Mouse (Mus musculus): ENCODE measurements around the gene Tcap. TPM values are rescaled to one million over a fixed set of nuclear protein-coding genes. Genes with fewer than 3 reads are reported as not detected.

Tcap gene
- polyA plus RNA-seq, 1 experiment: not detected

DNA sequence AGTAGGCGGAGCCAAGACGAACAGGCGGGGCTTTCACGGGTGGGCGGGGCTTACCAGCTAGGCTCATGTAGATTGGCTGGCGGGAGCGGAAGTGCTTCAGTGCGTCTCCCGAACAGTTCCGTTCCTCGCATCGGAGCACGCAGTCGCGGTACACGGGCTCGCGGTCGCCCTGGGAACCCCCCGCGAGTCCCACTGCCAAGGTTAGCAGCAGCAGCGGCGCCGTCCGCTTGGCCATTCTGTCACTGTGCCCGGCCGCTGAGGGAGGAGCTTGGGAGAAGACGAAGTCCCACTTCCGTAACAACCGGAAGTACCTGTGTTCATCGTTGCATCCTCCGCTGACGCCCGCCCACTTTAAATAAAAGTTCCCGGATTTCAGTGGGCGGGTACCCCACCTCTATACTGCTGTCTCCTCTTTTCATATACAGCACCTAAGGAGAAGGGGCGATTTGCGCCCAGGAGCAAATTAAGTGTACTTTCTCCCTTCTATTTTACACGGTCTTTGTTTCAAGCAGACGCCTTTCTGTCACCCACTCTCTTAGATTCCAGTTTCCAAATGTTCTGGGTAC is 16.6 kb downstream of the Tcap start, which contains the start of gene Pgap3:
Pgap3 (minus strand) TSS at position 330 of the 566 bp plus-strand sequence.
- Histone ChIP-seq H3K27ac (ENCODE audit: insufficient read depth, low read length) (peak within 1 kb of the TSS; percentile 96), H3K4me3 (ENCODE audit: insufficient read depth, low read length) (peak within 1 kb of the TSS; percentile 90)
- TF ChIP-seq CTCF (IDR thresholded peaks at IDR 0.05; ENCODE audit: borderline replicate concordance, insufficient read depth, low read length) (no peak), POLR2A (IDR thresholded peaks at IDR 0.05; ENCODE audit: low read depth, low read length) (peak; percentile 50)

GRCm38 (mm10) chr11:98400816-98401215 is 17.2 kb downstream of the Tcap start:
- TF ChIP-seq POLR2A (IDR thresholded peaks at IDR 0.05; ENCODE audit: low read depth, low read length) (no peak), CTCF (IDR thresholded peaks at IDR 0.05; ENCODE audit: borderline replicate concordance, insufficient read depth, low read length) (no peak)
- peak overlapping the region; percentile 90 for H3K4me3 ChIP-seq (ENCODE audit: insufficient read depth, low read length)
- H3K4me1 ChIP-seq (ENCODE audit: control insufficient read depth, insufficient read depth, low read length): 0 out of 2 replicates have a peak, but pooled peaks cover 2% of the 10 kb centered on the region
- H3K27ac ChIP-seq (ENCODE audit: insufficient read depth, low read length): 0 out of 2 replicates have a peak overlapping the region, but pooled peaks have one; percentile 96

More for the DNA sequence above, 16.6 kb downstream of the Tcap start, which contains the start of gene Pgap3:
- H3K4me1 ChIP-seq (ENCODE audit: control insufficient read depth, insufficient read depth, low read length): 0 out of 2 replicates have a peak, but pooled peaks cover 2% of the 10 kb centered on the region

GRCm38 (mm10) chr11:98406621-98407020 is 23.0 kb downstream of the Tcap start:
- Histone ChIP-seq H3K4me1 (ENCODE audit: control insufficient read depth, insufficient read depth, low read length) (no peaks in the 10 kb centered on the region), H3K27ac (ENCODE audit: insufficient read depth, low read length) (no peak overlapping the region), H3K4me3 (ENCODE audit: insufficient read depth, low read length) (no peak overlapping the region)
- TF ChIP-seq POLR2A (IDR thresholded peaks at IDR 0.05; ENCODE audit: low read depth, low read length) (no peak), CTCF (IDR thresholded peaks at IDR 0.05; ENCODE audit: borderline replicate concordance, insufficient read depth, low read length) (no peak)

DNA sequence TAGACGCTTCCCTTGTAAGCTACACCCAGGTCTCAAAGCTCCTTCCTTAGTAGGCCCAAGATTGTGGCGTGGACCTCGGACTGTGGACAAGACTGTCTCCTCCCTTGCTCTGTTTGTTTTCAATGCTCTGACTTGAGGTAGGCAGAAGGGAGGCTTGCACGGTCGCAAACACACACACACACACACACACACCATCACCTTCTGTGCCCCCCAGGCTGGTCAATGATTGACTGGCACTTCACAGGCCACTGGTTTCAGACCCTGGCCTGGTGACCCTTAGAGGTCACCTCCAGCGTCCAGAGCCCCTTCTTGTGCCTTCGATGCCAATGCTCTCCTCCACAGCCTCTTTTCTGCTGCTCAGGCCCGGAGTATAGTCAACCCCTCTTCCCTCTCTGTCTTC is 25.3 kb downstream of the Tcap start:
- no peak for TF ChIP-seq CTCF (IDR thresholded peaks at IDR 0.05; ENCODE audit: borderline replicate concordance, insufficient read depth, low read length)
- no peak for TF ChIP-seq POLR2A (IDR thresholded peaks at IDR 0.05; ENCODE audit: low read depth, low read length)
- Histone ChIP-seq H3K27ac (ENCODE audit: insufficient read depth, low read length) (no peak overlapping the region), H3K4me3 (ENCODE audit: insufficient read depth, low read length) (no peak overlapping the region)

DNA sequence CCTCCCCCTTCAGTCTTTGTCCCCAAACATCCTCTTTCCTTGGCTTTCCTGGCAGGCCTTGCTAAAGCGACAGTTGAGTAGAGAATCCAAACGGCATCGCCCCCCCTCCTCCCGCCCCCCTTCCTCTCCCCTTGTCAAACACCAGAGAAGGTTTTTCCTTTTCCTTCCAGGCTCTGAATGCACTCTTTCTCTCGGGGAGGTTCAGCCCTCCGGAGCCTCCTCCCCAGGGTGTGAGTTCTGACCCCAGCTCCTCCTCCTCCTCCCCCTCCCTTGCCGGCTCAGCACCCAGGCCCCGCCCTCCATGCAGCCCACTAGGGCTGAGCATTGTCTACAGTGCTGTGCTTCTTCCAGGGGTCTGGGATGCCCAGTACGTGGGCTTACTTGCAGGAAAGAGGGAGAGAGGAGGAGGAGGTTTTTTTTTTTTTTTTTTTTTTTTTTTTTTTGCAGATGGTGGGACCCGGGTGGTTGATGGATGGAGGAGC is 25.8 kb downstream of the Tcap start:
- TF ChIP-seq POLR2A (IDR thresholded peaks at IDR 0.05; ENCODE audit: low read depth, low read length) (no peak), CTCF (IDR thresholded peaks at IDR 0.05; ENCODE audit: borderline replicate concordance, insufficient read depth, low read length) (no peak)
- no peak overlapping the region for H3K27ac ChIP-seq (ENCODE audit: insufficient read depth, low read length)
- no peak overlapping the region for H3K4me3 ChIP-seq (ENCODE audit: insufficient read depth, low read length)

More for the DNA sequence above, 25.3 kb downstream of the Tcap start:
- H3K4me1 ChIP-seq (ENCODE audit: control insufficient read depth, insufficient read depth, low read length): 0 out of 2 replicates have a peak, but pooled peaks cover 3% of the 10 kb centered on the region

DNA sequence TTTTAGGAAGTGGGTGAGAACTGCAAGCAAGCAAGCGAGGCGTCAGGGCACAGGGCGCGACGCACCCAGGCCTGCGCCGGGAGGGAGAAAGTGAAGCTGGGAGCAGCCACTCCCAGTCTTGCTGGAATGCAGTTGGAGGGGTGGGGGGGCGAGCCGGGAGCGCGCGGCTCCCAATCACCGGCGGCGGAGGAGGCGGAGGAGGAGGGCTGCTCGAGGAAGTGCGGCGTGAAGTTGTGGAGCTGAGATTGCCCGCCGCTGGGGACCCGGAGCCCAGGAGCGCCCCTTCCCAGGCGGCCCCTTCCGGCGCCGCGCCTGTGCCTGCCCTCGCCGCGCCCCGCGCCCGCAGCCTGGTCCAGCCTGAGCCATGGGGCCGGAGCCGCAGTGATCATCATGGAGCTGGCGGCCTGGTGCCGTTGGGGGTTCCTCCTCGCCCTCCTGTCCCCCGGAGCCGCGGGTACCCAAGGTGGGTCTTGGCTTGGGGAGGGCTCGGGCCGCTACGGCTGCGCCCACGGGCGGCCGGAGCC is 28.7 kb downstream of the Tcap start, which contains the start of gene Erbb2:
Erbb2 (plus strand) TSS at position 198 of the 524 bp plus-strand sequence.
- TF ChIP-seq CTCF (IDR thresholded peaks at IDR 0.05; ENCODE audit: borderline replicate concordance, insufficient read depth, low read length) (no peak), POLR2A (IDR thresholded peaks at IDR 0.05; ENCODE audit: low read depth, low read length) (peak; percentile 98)
- H3K4me3 ChIP-seq (ENCODE audit: insufficient read depth, low read length): peak within 1 kb of the TSS; percentile 91
- peak within 1 kb of the TSS; percentile 63 for H3K27ac ChIP-seq (ENCODE audit: insufficient read depth, low read length)
- H3K4me1 ChIP-seq (ENCODE audit: control insufficient read depth, insufficient read depth, low read length): 0 out of 2 replicates have a peak, but pooled peaks cover 6% of the 10 kb centered on the region

More for the DNA sequence above, 25.8 kb downstream of the Tcap start:
- 0 out of 2 replicates have a peak, but pooled peaks cover 6% of the 10 kb centered on the region for H3K4me1 ChIP-seq (ENCODE audit: control insufficient read depth, insufficient read depth, low read length)

GRCm38 (mm10) chr11:98412797-98413301 is 29.2 kb downstream of the Tcap start:
- Histone ChIP-seq H3K4me1 (ENCODE audit: control insufficient read depth, insufficient read depth, low read length) (0 out of 2 replicates have a peak, but pooled peaks cover 6% of the 10 kb centered on the region), H3K4me3 (ENCODE audit: insufficient read depth, low read length) (peak overlapping the region; percentile 91), H3K27ac (ENCODE audit: insufficient read depth, low read length) (peak overlapping the region; percentile 63)
- no peak for TF ChIP-seq CTCF (IDR thresholded peaks at IDR 0.05; ENCODE audit: borderline replicate concordance, insufficient read depth, low read length)
- TF ChIP-seq POLR2A (IDR thresholded peaks at IDR 0.05; ENCODE audit: low read depth, low read length): no peak

DNA sequence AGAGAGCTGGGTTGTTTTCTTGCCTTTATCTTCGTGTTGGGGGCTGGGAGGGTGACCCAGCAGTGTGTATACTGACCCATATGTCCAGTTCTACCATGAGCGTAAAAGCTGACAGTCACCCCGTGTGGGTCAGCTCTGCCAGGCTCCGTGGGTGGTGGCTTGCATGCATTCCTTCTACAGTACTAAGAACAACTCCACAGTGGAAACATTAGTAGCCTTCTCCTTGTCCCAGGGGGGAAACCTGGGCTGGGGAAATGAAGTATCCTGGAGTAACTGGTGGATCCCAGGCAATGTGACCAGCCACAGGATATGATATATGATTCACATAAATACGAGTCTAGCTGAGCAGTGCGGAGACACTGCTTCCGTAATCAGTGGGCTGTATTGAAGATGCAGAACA is 30.1 kb downstream of the Tcap start:
- 0 out of 2 replicates have a peak, but pooled peaks cover 6% of the 10 kb centered on the region for H3K4me1 ChIP-seq (ENCODE audit: control insufficient read depth, insufficient read depth, low read length)
- no peak for TF ChIP-seq POLR2A (IDR thresholded peaks at IDR 0.05; ENCODE audit: low read depth, low read length)
- no peak for TF ChIP-seq CTCF (IDR thresholded peaks at IDR 0.05; ENCODE audit: borderline replicate concordance, insufficient read depth, low read length)

GRCm38 (mm10) chr11:98414162-98414561 is 30.6 kb downstream of the Tcap start:
- Histone ChIP-seq H3K4me1 (ENCODE audit: control insufficient read depth, insufficient read depth, low read length) (0 out of 2 replicates have a peak, but pooled peaks cover 6% of the 10 kb centered on the region), H3K27ac (ENCODE audit: insufficient read depth, low read length) (no peak overlapping the region), H3K4me3 (ENCODE audit: insufficient read depth, low read length) (peak overlapping the region; percentile 91)
- no peak for TF ChIP-seq CTCF (IDR thresholded peaks at IDR 0.05; ENCODE audit: borderline replicate concordance, insufficient read depth, low read length)
- TF ChIP-seq POLR2A (IDR thresholded peaks at IDR 0.05; ENCODE audit: low read depth, low read length): no peak

More for the DNA sequence above, 30.1 kb downstream of the Tcap start:
- Histone ChIP-seq H3K27ac (ENCODE audit: insufficient read depth, low read length) (no peak overlapping the region), H3K4me3 (ENCODE audit: insufficient read depth, low read length) (peak overlapping the region; percentile 91)

Measured in embryonic fibroblast, embryonic 13.5 days (primary cell).